Mouse (Mus musculus): ENCODE data around the gene Wnt3a. TPM values are rescaled to one million over a fixed set of nuclear protein-coding genes. Genes with fewer than 3 reads are reported as not detected.

The Wnt3a gene
- polyA plus RNA-seq, 1 experiment, result not detected

DNA sequence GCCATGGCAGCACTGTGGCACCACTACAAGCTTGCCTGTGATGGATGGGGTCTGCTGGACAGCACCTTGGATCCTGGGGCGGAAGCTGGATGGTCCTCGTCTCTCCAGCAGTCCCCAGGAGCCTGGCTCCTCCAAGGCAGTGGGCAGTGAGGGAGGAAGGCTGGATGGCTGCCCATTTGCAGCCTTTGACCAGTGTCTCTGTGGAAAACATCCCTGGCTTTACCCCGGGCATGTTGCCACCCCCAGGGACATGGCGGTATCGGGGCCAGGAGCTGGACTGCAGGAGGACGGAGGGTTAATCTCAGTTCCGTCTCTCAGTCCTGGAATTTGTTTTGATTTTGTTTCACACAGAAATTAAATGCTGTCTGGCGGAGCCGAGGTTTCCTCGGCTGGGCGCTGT is 23.4 kb upstream of the Wnt3a start:
- TF ChIP-seq SRF (IDR thresholded peaks at IDR 0.05; ENCODE audit: control insufficient read depth, insufficient read length, low read depth) (no peak), POLR2A (IDR thresholded peaks at IDR 0.05; ENCODE audit: insufficient read length, low read depth) (no peak), USF1 (IDR thresholded peaks at IDR 0.05; ENCODE audit: low read depth) (no peak), MAX (IDR thresholded peaks at IDR 0.05; ENCODE audit: low read depth) (no peak), TCF3 (IDR thresholded peaks at IDR 0.05; ENCODE audit: insufficient read length, low read depth) (no peak), POLR2AphosphoS2 (IDR thresholded peaks at IDR 0.05; ENCODE audit: insufficient read length, low read depth) (no peak), MYOD1 (IDR thresholded peaks at IDR 0.05; ENCODE audit: control insufficient read depth in 1 of 3, insufficient read length in 2 of 3, low read depth in 2 of 3) (no peak), REST (IDR thresholded peaks at IDR 0.05; ENCODE audit: insufficient read depth, insufficient read length) (no peak), TCF12 (IDR thresholded peaks at IDR 0.05; ENCODE audit: insufficient read depth, poor library complexity, severe bottlenecking) (no peak), MYOG (IDR thresholded peaks at IDR 0.05; ENCODE audit: control insufficient read depth in 1 of 3, insufficient read depth in 1 of 3, insufficient read length in 2 of 3, low read depth in 2 of 3) (no peak), E2F4 (IDR thresholded peaks at IDR 0.05; ENCODE audit: insufficient read depth) (no peak), CEBPB (IDR thresholded peaks at IDR 0.05; ENCODE audit: insufficient read depth, poor library complexity, severe bottlenecking) (no peak)
- Histone ChIP-seq H3K27me3 (ENCODE audit: control insufficient read depth, insufficient read depth, insufficient read length) (no peaks in the 10 kb centered on the region), H3K4me3 (no peak overlapping the region), H3K79me2 (ENCODE audit: control insufficient read depth, insufficient read depth) (peaks cover 5% of the 10 kb centered on the region), H3ac (ENCODE audit: control insufficient read depth, insufficient read length) (no peak overlapping the region), H3K36me3 (ENCODE audit: control insufficient read depth, insufficient read depth) (no peaks in the 10 kb centered on the region), H3K4me2 (ENCODE audit: low read depth) (peak overlapping the region; percentile 44)

GRCm38 (mm10) chr11:59313029-59313811 is 22.7 kb upstream of the Wnt3a start:
- peaks cover 5% of the 10 kb centered on the region for H3K79me2 ChIP-seq (ENCODE audit: control insufficient read depth, insufficient read depth)
- peak overlapping the region; percentile 44 for H3K4me2 ChIP-seq (ENCODE audit: low read depth)
- H3ac ChIP-seq (ENCODE audit: control insufficient read depth, insufficient read length), result no peak overlapping the region
- TF ChIP-seq TCF12 (IDR thresholded peaks at IDR 0.05; ENCODE audit: insufficient read depth, poor library complexity, severe bottlenecking) (peak; percentile 66), MYOG (IDR thresholded peaks at IDR 0.05; ENCODE audit: control insufficient read depth in 1 of 3, insufficient read depth in 1 of 3, insufficient read length in 2 of 3, low read depth in 2 of 3) (peak; percentile 21 to 95 (median 92)), SRF (IDR thresholded peaks at IDR 0.05; ENCODE audit: control insufficient read depth, insufficient read length, low read depth) (no peak), MYOD1 (IDR thresholded peaks at IDR 0.05; ENCODE audit: control insufficient read depth in 1 of 3, insufficient read length in 2 of 3, low read depth in 2 of 3) (peak in 2 of 3 experiments; percentile 78 to 86), E2F4 (IDR thresholded peaks at IDR 0.05; ENCODE audit: insufficient read depth) (no peak), REST (IDR thresholded peaks at IDR 0.05; ENCODE audit: insufficient read depth, insufficient read length) (no peak), MAX (IDR thresholded peaks at IDR 0.05; ENCODE audit: low read depth) (no peak), USF1 (IDR thresholded peaks at IDR 0.05; ENCODE audit: low read depth) (no peak), POLR2AphosphoS2 (IDR thresholded peaks at IDR 0.05; ENCODE audit: insufficient read length, low read depth) (no peak), CEBPB (IDR thresholded peaks at IDR 0.05; ENCODE audit: insufficient read depth, poor library complexity, severe bottlenecking) (no peak), POLR2A (IDR thresholded peaks at IDR 0.05; ENCODE audit: insufficient read length, low read depth) (no peak), TCF3 (IDR thresholded peaks at IDR 0.05; ENCODE audit: insufficient read length, low read depth) (peak; percentile 73)
- H3K36me3 ChIP-seq (ENCODE audit: control insufficient read depth, insufficient read depth), result no peaks in the 10 kb centered on the region
- no peak overlapping the region for H3K4me3 ChIP-seq
- no peaks in the 10 kb centered on the region for H3K27me3 ChIP-seq (ENCODE audit: control insufficient read depth, insufficient read depth, insufficient read length)

- Histone ChIP-seq H3K4me3 (no peak overlapping the region), H3K27me3 (ENCODE audit: control insufficient read depth, insufficient read depth, insufficient read length) (no peaks in the 10 kb centered on the region), H3K36me3 (ENCODE audit: control insufficient read depth, insufficient read depth) (no peaks in the 10 kb centered on the region), H3K4me2 (ENCODE audit: low read depth) (peak overlapping the region; percentile 42), H3ac (ENCODE audit: control insufficient read depth, insufficient read length) (no peak overlapping the region), H3K79me2 (ENCODE audit: control insufficient read depth, insufficient read depth) (peaks cover 5% of the 10 kb centered on the region)
- TF ChIP-seq MAX (IDR thresholded peaks at IDR 0.05; ENCODE audit: low read depth) (no peak), MYOG (IDR thresholded peaks at IDR 0.05; ENCODE audit: control insufficient read depth in 1 of 3, insufficient read depth in 1 of 3, insufficient read length in 2 of 3, low read depth in 2 of 3) (peak in 2 of 3 experiments; percentile 85 to 93), USF1 (IDR thresholded peaks at IDR 0.05; ENCODE audit: low read depth) (no peak), SRF (IDR thresholded peaks at IDR 0.05; ENCODE audit: control insufficient read depth, insufficient read length, low read depth) (no peak), TCF12 (IDR thresholded peaks at IDR 0.05; ENCODE audit: insufficient read depth, poor library complexity, severe bottlenecking) (peak; percentile 46), MYOD1 (IDR thresholded peaks at IDR 0.05; ENCODE audit: control insufficient read depth in 1 of 3, insufficient read length in 2 of 3, low read depth in 2 of 3) (peak in 2 of 3 experiments; percentile 93 to 94), TCF3 (IDR thresholded peaks at IDR 0.05; ENCODE audit: insufficient read length, low read depth) (peak; percentile 65)
Observed at GRCm38 (mm10) chr11:59312501-59312900, 21.9 kb upstream of the Wnt3a start.

GRCm38 (mm10) chr11:59312060-59312459 is 21.5 kb upstream of the Wnt3a start:
- H3K4me2 ChIP-seq (ENCODE audit: low read depth), result no peak overlapping the region
- peaks cover 5% of the 10 kb centered on the region for H3K79me2 ChIP-seq (ENCODE audit: control insufficient read depth, insufficient read depth)
- no peaks in the 10 kb centered on the region for H3K36me3 ChIP-seq (ENCODE audit: control insufficient read depth, insufficient read depth)
- no peaks in the 10 kb centered on the region for H3K27me3 ChIP-seq (ENCODE audit: control insufficient read depth, insufficient read depth, insufficient read length)
- H3K4me3 ChIP-seq, result no peak overlapping the region
- TF ChIP-seq TCF3 (IDR thresholded peaks at IDR 0.05; ENCODE audit: insufficient read length, low read depth), result peak; percentile 100
- peak; percentile 91 to 100 (median 99) for TF ChIP-seq MYOG (IDR thresholded peaks at IDR 0.05; ENCODE audit: control insufficient read depth in 1 of 3, insufficient read depth in 1 of 3, insufficient read length in 2 of 3, low read depth in 2 of 3)
- TF ChIP-seq TCF12 (IDR thresholded peaks at IDR 0.05; ENCODE audit: insufficient read depth, poor library complexity, severe bottlenecking), result peak; percentile 98
- TF ChIP-seq SRF (IDR thresholded peaks at IDR 0.05; ENCODE audit: control insufficient read depth, insufficient read length, low read depth), result no peak
- TF ChIP-seq E2F4 (IDR thresholded peaks at IDR 0.05; ENCODE audit: insufficient read depth), result no peak
- TF ChIP-seq MAX (IDR thresholded peaks at IDR 0.05; ENCODE audit: low read depth), result no peak
- TF ChIP-seq POLR2AphosphoS2 (IDR thresholded peaks at IDR 0.05; ENCODE audit: insufficient read length, low read depth), result no peak
- TF ChIP-seq CEBPB (IDR thresholded peaks at IDR 0.05; ENCODE audit: insufficient read depth, poor library complexity, severe bottlenecking), result no peak
- TF ChIP-seq MYOD1 (IDR thresholded peaks at IDR 0.05; ENCODE audit: control insufficient read depth in 1 of 3, insufficient read length in 2 of 3, low read depth in 2 of 3), result peak in 2 of 3 experiments; percentile 99
- no peak overlapping the region for H3ac ChIP-seq (ENCODE audit: control insufficient read depth, insufficient read length)
